Comparison of ENCODE assay signal across 15 mouse cellular contexts in the genomic region with DNA sequence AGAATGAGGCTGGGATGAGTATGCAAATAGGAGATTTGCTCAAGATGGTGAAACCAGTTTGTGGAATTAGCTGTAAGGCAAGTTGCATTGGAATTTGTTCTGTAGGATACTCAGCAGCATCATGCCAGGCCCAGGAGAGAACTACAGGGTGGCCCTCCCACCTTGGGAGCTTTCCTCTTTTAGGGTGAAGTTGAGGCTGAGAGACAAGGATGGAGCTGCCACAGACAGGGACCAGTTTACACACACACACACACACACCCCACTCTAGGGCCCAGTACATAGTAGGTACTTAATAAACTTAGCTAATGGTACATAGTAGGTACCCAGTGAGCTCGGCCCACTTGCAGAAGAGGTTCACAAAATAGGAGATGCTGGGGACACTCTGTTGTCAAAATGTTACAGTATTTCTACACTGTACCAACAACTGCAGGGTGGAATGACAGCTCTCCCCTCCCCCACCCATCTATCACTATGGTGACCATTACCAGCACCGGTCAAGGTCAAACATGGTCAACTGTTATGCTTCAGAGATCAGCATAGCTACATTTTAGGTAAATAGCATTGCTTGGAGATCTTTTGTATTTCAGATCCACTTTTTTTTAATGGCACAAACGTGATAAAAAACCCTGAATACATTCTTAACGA. TPM values are rescaled to one million over a fixed set of nuclear protein-coding genes. Genes with fewer than 3 reads are reported as not detected.
DNase-seq lines count a peak whose midpoint lies in the region; ATAC-seq and TF ChIP-seq lines count a peak whose summit lies in the region.
"Had no signal": no experiment of that assay in that cellular context is flagged by ENCODE, and none has a peak within 500 bp of the region (broad histone marks: within the 10 kb centered on the region; RNA-seq: fewer than 3 reads in every experiment).

No protein-coding gene starts in this region.

- ATAC-seq in hindbrain, embryonic 16.5 days, result peak; percentile 62
- ATAC-seq in midbrain, embryonic 16.5 days, result peak; percentile 48
- ATAC-seq: activated CD4-positive, CD25-positive, alpha-beta regulatory T cell, adult 4 months had no signal

- H3K27me3 ChIP-seq in hindbrain, embryonic 16.5 days (replicated peaks; ENCODE audit: control insufficient read depth, insufficient read depth, low read length), result no peaks in the 10 kb centered on the region
- H3K27me3 ChIP-seq in midbrain, embryonic 16.5 days (ENCODE audit: control insufficient read depth, insufficient read depth, low read depth, low read length), result no peaks in the 10 kb centered on the region
- H3K27me3 ChIP-seq: heart, embryonic 12.5 days; limb, embryonic 13.5 days had no signal

- no peak for TF ChIP-seq CTCF in layer of hippocampus, adult 2 months (conservative IDR thresholded peaks at IDR 0.05)

- peak; percentile 41 for DNase-seq in adrenal gland, postnatal 14 days
- no peak for DNase-seq in adrenal gland, postnatal 4 days (ENCODE audit: low spot score in 2 of 2)
- no peak for DNase-seq in layer of hippocampus, adult 2 months (ENCODE audit: low spot score in 2 of 2)
- no peak for DNase-seq in layer of hippocampus, adult 18-20 months (ENCODE audit: low spot score in 2 of 2)
- no peak for DNase-seq in spleen, postnatal 36 days (ENCODE audit: low spot score in 2 of 2)
- no peak for DNase-seq in lung, postnatal 25 days (ENCODE audit: low spot score)
- DNase-seq: cerebellum, postnatal 25 days; lung, postnatal 14 days had no signal

- no peak overlapping the region for H3K9ac ChIP-seq in hindbrain, embryonic 16.5 days (ENCODE audit: low read depth, low read length)
- H3K9ac ChIP-seq in midbrain, embryonic 16.5 days (ENCODE audit: low read depth, low read length), result no peak overlapping the region
- H3K9ac ChIP-seq: heart, embryonic 12.5 days; limb, embryonic 13.5 days had no signal

- H3K4me2 ChIP-seq in hindbrain, embryonic 16.5 days (ENCODE audit: low read length), result no peak overlapping the region
- H3K4me2 ChIP-seq in midbrain, embryonic 16.5 days (ENCODE audit: low read length), result no peak overlapping the region
- H3K4me2 ChIP-seq: heart, embryonic 12.5 days; limb, embryonic 13.5 days had no signal

- no peaks in the 10 kb centered on the region for H3K9me3 ChIP-seq in hindbrain, embryonic 16.5 days (ENCODE audit: control insufficient read depth, low read length)
- no peaks in the 10 kb centered on the region for H3K9me3 ChIP-seq in midbrain, embryonic 16.5 days (replicated peaks; ENCODE audit: control insufficient read depth, low read length, poor library complexity, severe bottlenecking)
- H3K9me3 ChIP-seq: G1E; heart, embryonic 12.5 days; limb, embryonic 13.5 days had no signal

- no peak overlapping the region for H3K4me3 ChIP-seq in layer of hippocampus, adult 2 months
- no peak overlapping the region for H3K4me3 ChIP-seq in hindbrain, embryonic 16.5 days (ENCODE audit: low read length)
- H3K4me3 ChIP-seq in midbrain, embryonic 16.5 days (ENCODE audit: low read depth, low read length), result no peak overlapping the region
- H3K4me3 ChIP-seq: erythroblast, embryonic 14.5 days; heart, embryonic 12.5 days; limb, embryonic 13.5 days had no signal

- H3K4me1 ChIP-seq in hindbrain, embryonic 16.5 days (ENCODE audit: control insufficient read depth, insufficient read depth, low read depth, low read length), result no peaks in the 10 kb centered on the region
- no peaks in the 10 kb centered on the region for H3K4me1 ChIP-seq in midbrain, embryonic 16.5 days (ENCODE audit: control insufficient read depth, insufficient read depth, low read length)
- H3K4me1 ChIP-seq: limb, embryonic 13.5 days had no signal

- H3K27ac ChIP-seq in layer of hippocampus, adult 2 months, result peak overlapping the region; percentile 56
- H3K27ac ChIP-seq in hindbrain, embryonic 16.5 days (ENCODE audit: low read depth, low read length), result no peak overlapping the region
- H3K27ac ChIP-seq in midbrain, embryonic 16.5 days (ENCODE audit: low read length), result no peak overlapping the region
- H3K27ac ChIP-seq: limb, embryonic 13.5 days had no signal

- H3K36me3 ChIP-seq in hindbrain, embryonic 16.5 days (ENCODE audit: control insufficient read depth, insufficient read depth, low read length), result no peaks in the 10 kb centered on the region
- H3K36me3 ChIP-seq in midbrain, embryonic 16.5 days (ENCODE audit: control insufficient read depth, insufficient read depth, low read length), result no peaks in the 10 kb centered on the region
- H3K36me3 ChIP-seq: G1E; heart, embryonic 12.5 days; limb, embryonic 13.5 days had no signal

- WGBS in hindbrain, embryonic 16.5 days, result 56% methylated on average over 4 of the region's 4 CpGs
- 69% methylated on average over 4 of the region's 4 CpGs for WGBS in midbrain, embryonic 16.5 days

RNA-seq across cellular contexts. Expression of a gene that starts 21.4 kb away (rescaled TPM):
- total RNA-seq in adrenal gland, postnatal 14 days (2021), result 257 and 263 TPM in 2 replicates
- 100 to 1,000 TPM; 268 to 301 TPM for total RNA-seq in adrenal gland, postnatal 4 days (2021)
- total RNA-seq in layer of hippocampus, adult 2 months (2021), result 100 to 1,000 TPM; 444 to 448 TPM
- total RNA-seq in layer of hippocampus, adult 18-20 months (2021), result 100 to 1,000 TPM; 452 to 454 TPM
- polyA plus RNA-seq in hindbrain, embryonic 16.5 days (2015; fragmentation: Nextera tagmentation; extraction: Ambion mirVana), result 1,107 and 1,184 TPM in 2 replicates
- 1,279 and 1,291 TPM in 2 replicates for polyA plus RNA-seq in midbrain, embryonic 16.5 days (2015; fragmentation: Nextera tagmentation; extraction: Ambion mirVana)
